26 mouse cellular contexts compared by ENCODE assay signal in the genomic region with DNA sequence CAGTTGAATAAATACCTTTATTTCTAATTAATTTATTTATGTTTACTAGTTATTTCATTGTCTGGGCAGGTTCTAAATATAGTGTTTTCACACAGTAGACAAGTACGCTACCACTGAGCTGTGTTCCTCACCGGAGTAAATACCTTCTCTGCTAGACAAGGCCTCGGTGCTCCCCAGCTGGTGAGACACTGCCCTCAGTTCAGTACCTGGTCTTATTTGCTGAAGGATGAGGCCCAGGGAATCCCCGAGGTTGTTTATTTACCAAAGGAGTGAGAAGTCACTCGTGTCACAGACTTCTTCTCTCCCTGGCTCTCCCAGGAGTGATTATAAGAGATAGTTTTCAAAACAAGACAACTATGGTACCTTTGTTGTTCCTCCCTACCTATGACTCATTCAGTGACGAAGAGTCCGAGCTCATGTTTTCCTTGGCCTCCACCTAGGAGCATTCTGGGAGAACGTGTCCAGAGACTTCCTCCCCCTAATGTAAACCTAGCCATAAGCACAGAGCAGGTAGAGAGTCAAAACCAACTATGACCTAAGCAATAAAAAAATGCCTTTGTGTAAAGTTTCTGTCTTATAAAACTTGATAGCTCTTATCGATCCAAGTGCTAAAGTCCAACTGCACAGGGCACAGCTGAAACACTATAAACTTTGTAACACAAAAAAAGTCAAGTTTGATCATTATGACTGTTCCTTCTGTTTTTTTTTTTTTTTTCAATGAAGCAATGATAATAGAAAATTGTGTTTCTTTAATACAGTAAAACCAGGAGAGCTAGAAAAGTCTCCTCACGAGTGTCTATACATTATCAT. TPM values are rescaled to one million over a fixed set of nuclear protein-coding genes. Genes with fewer than 3 reads are reported as not detected.
DNase-seq lines count a peak whose midpoint lies in the region; ATAC-seq and TF ChIP-seq lines count a peak whose summit lies in the region.
"Had no signal": no experiment of that assay in that cellular context is flagged by ENCODE, and none has a peak within 500 bp of the region (broad histone marks: within the 10 kb centered on the region; RNA-seq: fewer than 3 reads in every experiment).

No protein-coding gene starts in this region.

- no peak overlapping the region for H3K4me2 ChIP-seq in liver, embryonic 11.5 days
- H3K4me2 ChIP-seq in intestine, embryonic 16.5 days (ENCODE audit: low read depth, low read length), result no peak overlapping the region
- H3K4me2 ChIP-seq in stomach, embryonic 16.5 days (ENCODE audit: low read depth, low read length), result no peak overlapping the region
- H3K4me2 ChIP-seq: forebrain, embryonic 13.5 days; heart, embryonic 11.5 days; hindbrain, embryonic 14.5 days had no signal

- no peak overlapping the region for H3K4me3 ChIP-seq in liver, adult 2 months (ENCODE audit: insufficient read depth, low read depth, low read length)
- no peak overlapping the region for H3K4me3 ChIP-seq in liver, embryonic 11.5 days (ENCODE audit: low read depth, low read length)
- H3K4me3 ChIP-seq in intestine, embryonic 16.5 days (ENCODE audit: low read length), result no peak overlapping the region
- H3K4me3 ChIP-seq in small intestine, adult 2 months (ENCODE audit: low read depth, low read length), result no peak overlapping the region
- no peak overlapping the region for H3K4me3 ChIP-seq in stomach, embryonic 16.5 days (replicated peaks; ENCODE audit: low read length)
- H3K4me3 ChIP-seq in cerebellum, adult 2 months (replicated peaks; ENCODE audit: insufficient read depth, low read depth, low read length), result no peak overlapping the region
- H3K4me3 ChIP-seq: forebrain, embryonic 10.5 days; forebrain, embryonic 13.5 days; heart, adult 2 months had no signal

- H3K36me3 ChIP-seq in liver, adult 2 months (ENCODE audit: control insufficient read depth, insufficient read depth, low read length), result no peaks in the 10 kb centered on the region
- H3K36me3 ChIP-seq in liver, embryonic 11.5 days (ENCODE audit: control insufficient read depth, insufficient read depth, low read length), result no peaks in the 10 kb centered on the region
- H3K36me3 ChIP-seq in intestine, embryonic 16.5 days (ENCODE audit: control insufficient read depth, insufficient read depth, low read length), result no peaks in the 10 kb centered on the region
- no peaks in the 10 kb centered on the region for H3K36me3 ChIP-seq in small intestine, adult 2 months (ENCODE audit: control insufficient read depth, insufficient read depth, low read length)
- no peaks in the 10 kb centered on the region for H3K36me3 ChIP-seq in stomach, embryonic 16.5 days (ENCODE audit: control insufficient read depth, insufficient read depth, low read length)
- H3K36me3 ChIP-seq: forebrain, embryonic 10.5 days had no signal

- H3K79me2 ChIP-seq in liver, adult 2 months (ENCODE audit: control insufficient read depth, insufficient read depth, low read length), result no peaks in the 10 kb centered on the region

- WGBS in liver, adult 2 months, result 34% methylated on average over 10 of the region's 10 CpGs
- WGBS in liver, embryonic 11.5 days, result 63% methylated on average over 10 of the region's 10 CpGs
- 47% methylated on average over 10 of the region's 10 CpGs for WGBS in intestine, embryonic 16.5 days
- 27% methylated on average over 10 of the region's 10 CpGs for WGBS in small intestine, adult 2 months
- WGBS in stomach, embryonic 16.5 days, result 52% methylated on average over 10 of the region's 10 CpGs
- WGBS in cerebellum, adult 2 months, result 89% methylated on average over 10 of the region's 10 CpGs

- ATAC-seq in liver, embryonic 11.5 days (replicated peaks; ENCODE audit: low FRiP score), result no peak
- ATAC-seq in intestine, embryonic 16.5 days, result peak; percentile 90
- ATAC-seq in stomach, embryonic 16.5 days (ENCODE audit: insufficient read depth, low FRiP score), result peak; percentile 81
- ATAC-seq: activated CD4-positive, CD25-positive, alpha-beta regulatory T cell, adult 4 months; forebrain, embryonic 13.5 days; forebrain, embryonic 16.5 days; hindbrain, postnatal 0 days had no signal

- peaks cover 13% of the 10 kb centered on the region; the same call in 1 of the 2 replicates for H3K4me1 ChIP-seq in liver, adult 2 months (ENCODE audit: control insufficient read depth, insufficient read depth, low read length)
- no peaks in the 10 kb centered on the region for H3K4me1 ChIP-seq in liver, embryonic 11.5 days (replicated peaks; ENCODE audit: control insufficient read depth, insufficient read depth, low read length)
- H3K4me1 ChIP-seq in intestine, embryonic 16.5 days (ENCODE audit: control insufficient read depth, insufficient read depth, low read length), result peaks cover 3% of the 10 kb centered on the region; the same call in 1 of the 2 replicates
- peaks cover 14% of the 10 kb centered on the region; the same call in 1 of the 2 replicates for H3K4me1 ChIP-seq in small intestine, adult 2 months (ENCODE audit: control insufficient read depth, insufficient read depth, insufficient read length, low read length)
- H3K4me1 ChIP-seq in stomach, embryonic 16.5 days (ENCODE audit: control insufficient read depth, insufficient read depth, low read length), result peaks cover 8% of the 10 kb centered on the region; the same call in 1 of the 2 replicates
- H3K4me1 ChIP-seq in cerebellum, adult 2 months (ENCODE audit: control insufficient read depth, insufficient read depth, low read length), result no peaks in the 10 kb centered on the region

- no peak overlapping the region for H3K9ac ChIP-seq in liver, adult 2 months (ENCODE audit: low read depth, low read length)
- H3K9ac ChIP-seq in liver, embryonic 11.5 days (ENCODE audit: low read depth, low read length), result no peak overlapping the region
- 0 out of 2 replicates have a peak overlapping the region, but pooled peaks have one; percentile 32 for H3K9ac ChIP-seq in intestine, embryonic 16.5 days (ENCODE audit: low read depth, low read length)
- H3K9ac ChIP-seq in stomach, embryonic 16.5 days (ENCODE audit: low read length), result no peak overlapping the region
- H3K9ac ChIP-seq: forebrain, embryonic 13.5 days; hindbrain, embryonic 14.5 days had no signal

- no peaks in the 10 kb centered on the region for H3K9me3 ChIP-seq in liver, embryonic 11.5 days (ENCODE audit: control insufficient read depth, low read length)
- H3K9me3 ChIP-seq in intestine, embryonic 16.5 days (ENCODE audit: control insufficient read depth, low read length), result no peaks in the 10 kb centered on the region
- no peaks in the 10 kb centered on the region for H3K9me3 ChIP-seq in stomach, embryonic 16.5 days (replicated peaks; ENCODE audit: control insufficient read depth, low read length)
- H3K9me3 ChIP-seq: forebrain, embryonic 10.5 days; forebrain, embryonic 13.5 days had no signal

- peak overlapping the region; percentile 61 for H3K27ac ChIP-seq in liver, adult 2 months (replicated peaks; ENCODE audit: insufficient read depth, low read depth, low read length)
- no peak overlapping the region for H3K27ac ChIP-seq in liver, embryonic 11.5 days (ENCODE audit: low read depth, low read length)
- H3K27ac ChIP-seq in intestine, embryonic 16.5 days (ENCODE audit: low read length), result peak overlapping the region; percentile 88
- H3K27ac ChIP-seq in small intestine, adult 2 months (ENCODE audit: insufficient read depth, low read depth, low read length), result peak overlapping the region; percentile 89
- H3K27ac ChIP-seq in stomach, embryonic 16.5 days (ENCODE audit: low read length), result peak overlapping the region; percentile 63
- H3K27ac ChIP-seq in cerebellum, adult 2 months (ENCODE audit: insufficient read depth, low read length), result no peak overlapping the region
- H3K27ac ChIP-seq: forebrain, embryonic 10.5 days; forebrain, embryonic 13.5 days; hindbrain, embryonic 14.5 days; hindbrain, postnatal 0 days had no signal

- intact Hi-C loops in heart, postnatal 36 days (cut with DNase I), result no loop called here

- TF ChIP-seq POLR2A in liver, adult 2 months (IDR thresholded peaks at IDR 0.05; ENCODE audit: extremely low read depth, insufficient read depth, low read length), result no peak
- TF ChIP-seq POLR2A in small intestine, adult 2 months (IDR thresholded peaks at IDR 0.05; ENCODE audit: low read depth, low read length), result no peak
- TF ChIP-seq POLR2A in cerebellum, adult 2 months (IDR thresholded peaks at IDR 0.05; ENCODE audit: borderline replicate concordance, insufficient read depth, low read length), result no peak

- TF ChIP-seq CTCF in liver, adult 2 months (IDR thresholded peaks at IDR 0.05; ENCODE audit: low read depth, low read length), result no peak
- TF ChIP-seq CTCF in small intestine, adult 2 months (IDR thresholded peaks at IDR 0.05; ENCODE audit: extremely low read depth, insufficient read length, insufficient replicate concordance, low read depth, low read length), result no peak
- TF ChIP-seq CTCF in cerebellum, adult 2 months (IDR thresholded peaks at IDR 0.05; ENCODE audit: borderline replicate concordance, insufficient read depth, low read depth, low read length), result no peak

- no peaks in the 10 kb centered on the region for H3K27me3 ChIP-seq in liver, adult 2 months (ENCODE audit: control insufficient read depth, insufficient read depth, low read length)
- no peaks in the 10 kb centered on the region for H3K27me3 ChIP-seq in liver, embryonic 11.5 days (replicated peaks; ENCODE audit: control insufficient read depth, insufficient read depth, low read length)
- H3K27me3 ChIP-seq in intestine, embryonic 16.5 days (replicated peaks; ENCODE audit: control insufficient read depth, insufficient read depth, low read length), result no peaks in the 10 kb centered on the region
- H3K27me3 ChIP-seq in small intestine, adult 2 months (ENCODE audit: control insufficient read depth, insufficient read depth, low read length), result no peaks in the 10 kb centered on the region
- no peaks in the 10 kb centered on the region for H3K27me3 ChIP-seq in stomach, embryonic 16.5 days (ENCODE audit: control insufficient read depth, insufficient read depth, low read length)
- H3K27me3 ChIP-seq in cerebellum, adult 2 months (ENCODE audit: control insufficient read depth, insufficient read depth, low read length), result no peaks in the 10 kb centered on the region

- DNase-seq in liver, adult 2 months (ENCODE audit: extremely low read depth, low read depth, low spot score), result peak; percentile 90
- no peak for DNase-seq in liver, embryonic 11.5 days (ENCODE audit: low spot score)
- no peak for DNase-seq in cerebellum, adult 2 months
- no peak for DNase-seq in heart, postnatal 36 days
- DNase-seq in c-Kit-positive CD71-positive TER-119-positive erythroid progenitor cells, embryonic 14.5 days (ENCODE audit: low spot score), result no peak
- DNase-seq: adrenal gland, postnatal 10 days; adrenal gland, postnatal 36 days; cerebellum, adult 11 months; cerebellum, adult 8-10 months; cerebellum, postnatal 10 days; cerebellum, postnatal 36 days; embryo, embryonic 11 days; gastrocnemius, postnatal 10 days; gastrocnemius, postnatal 36 days; heart, adult 2 months; heart, postnatal 4 days had no signal

RNA-seq across cellular contexts. Expression of a gene that starts 41.0 kb away (rescaled TPM):
- 50.9 and 64.9 TPM in 2 replicates for total RNA-seq in liver, adult 2 months (2014; rRNA removed)
- 23.6 and 26.4 TPM in 2 replicates for polyA plus RNA-seq in liver, adult 2 months (2012; rRNA removed)
- polyA plus RNA-seq in liver, embryonic 11.5 days (2014; fragmentation: Nextera tagmentation; extraction: Ambion mirVana), result 13.2 and 14.7 TPM in 2 replicates
- 51.4 and 61.1 TPM in 2 replicates for polyA plus RNA-seq in intestine, embryonic 16.5 days (2015; fragmentation: Nextera tagmentation; extraction: Ambion mirVana)
- polyA plus RNA-seq in small intestine, adult 2 months (2012; rRNA removed), result 22.5 and 75.9 TPM in 2 replicates
- 67.1 and 76.9 TPM in 2 replicates for polyA plus RNA-seq in stomach, embryonic 16.5 days (2015; fragmentation: Nextera tagmentation; extraction: Ambion mirVana)
- polyA plus RNA-seq in cerebellum, adult 2 months (2012; rRNA removed), result 9.7 and 11.4 TPM in 2 replicates
- 10 to 100 TPM; 50.3 to 50.7 TPM for total RNA-seq in heart, postnatal 36 days (2021)

Comparison
In these comparisons a context has a peak if more than half of its experiments do, and no peak if none do; other contexts are left out.
1. H3K27ac ChIP-seq: peak in liver, adult 2 months (single experiment), intestine, embryonic 16.5 days (single experiment), small intestine, adult 2 months (single experiment) and stomach, embryonic 16.5 days (single experiment); none in liver, embryonic 11.5 days (single experiment) and cerebellum, adult 2 months (single experiment).